Mouse (Mus musculus) embryonic stem cell, embryonic (primary cell): ENCODE data around the gene Hsd3b7.

Experiments used
- CTCF ChIA-PET, 4 experiments: fragments of 300-600 bp in 2 of 4; fragments of 350-600 bp in 2 of 4; sonication (Branson Sonifier 250); formaldehyde crosslinking; loops; one replicate each; lab custom pipeline; 2022; ENCODE audit warnings: inconsistent platforms in 2 of 4; lab: Charles Lee
- POLR2A ChIA-PET, 4 experiments: fragments of 300-600 bp in 2 of 4; fragments of 350-600 bp in 2 of 4; sonication (Branson Sonifier 250); formaldehyde crosslinking; loops; one replicate each; lab custom pipeline; 2022; ENCODE audit warnings: antibody characterized with exemption in 4 of 4, inconsistent platforms in 1 of 4; lab: Charles Lee

Hsd3b7 gene

GRCm38 (mm10) chr7:127849973-127850875 is 49.8 kb downstream of the Hsd3b7 start:
- POLR2A ChIA-PET = interaction anchor here (0.5 to 4.1 kb wide), 20 partner anchors 7 to 182 kb away, joined by 3 to 17 read pairs (median 4); partner anchors contain the start of genes Fus (in 1 of the 4), Hsd3b7 (in 1 of the 4), Pycard (in 1 of the 4) and Setd1a (in 1 of the 4)
- CTCF ChIA-PET = interaction anchor here in 2 of 4 experiments (0.6 to 2.8 kb wide), 3 partner anchors 12 to 85 kb away, joined by 3 to 11 read pairs (median 5); no protein-coding TSS in a partner anchor

GRCm38 (mm10) chr7:127850906-127851305 is 50.5 kb downstream of the Hsd3b7 start:
- POLR2A ChIA-PET = interaction anchor here in 3 of 4 experiments (0.9 to 4.1 kb wide), 10 partner anchors 10 to 143 kb away, joined by 3 to 17 read pairs (median 4); partner anchors contain the start of genes Hsd3b7 (in 1 of the 3) and Pycard (in 1 of the 3)

More at GRCm38 (mm10) chr7:127850906-127851305, 50.5 kb downstream of the Hsd3b7 start:
- CTCF ChIA-PET = interaction anchor here in 2 of 4 experiments (0.6 to 2.8 kb wide), 4 partner anchors 16 to 84 kb away, joined by 3 to 11 read pairs (median 5); partner anchors contain the start of genes Stx1b (in 1 of the 2) and Stx4a (in 1 of the 2)
